Mouse (Mus musculus): ENCODE measurements at regions not wholly inside any gene's neighbourhood (a gene's known extent, or its start where the extent isn't known, plus 50 kb on each side); places are given as distances from the start of the nearest gene placed in this dataset.

DNA sequence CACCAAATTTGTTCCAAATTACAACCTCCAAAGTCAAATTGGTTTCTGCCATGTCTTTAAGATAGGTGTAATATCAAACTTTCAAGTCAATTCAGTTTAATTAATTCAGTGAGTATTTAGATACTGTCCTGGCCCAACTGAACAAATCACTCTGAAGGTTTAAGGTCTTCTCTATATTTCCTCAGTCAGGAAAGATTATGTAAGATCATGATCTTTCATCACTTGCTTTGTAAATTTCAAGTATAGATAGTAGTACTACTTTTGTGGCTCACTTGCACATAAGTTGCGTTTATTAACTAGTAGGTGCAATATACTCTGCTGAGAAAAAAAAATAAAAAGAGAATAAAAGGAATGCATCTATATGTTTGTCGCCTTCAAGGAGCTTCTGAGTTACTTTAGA lies 485.4 kb downstream of the H2al1n start:
- TF ChIP-seq POLR2A (IDR thresholded peaks at IDR 0.05; ENCODE audit: low read depth, low read length) (no peak), CTCF (conservative IDR thresholded peaks at IDR 0.05; ENCODE audit: insufficient read depth, insufficient read length, low read depth, low read length) (no peak)
- WGBS: 99% methylated on average over 2 of the region's 2 CpGs
- Histone ChIP-seq H3K27me3 (replicated peaks; ENCODE audit: control insufficient read depth, insufficient read depth, low read length) (no peaks in the 10 kb centered on the region), H3K36me3 (ENCODE audit: control insufficient read depth, insufficient read depth, low read length) (no peaks in the 10 kb centered on the region), H3K27ac (ENCODE audit: insufficient read depth, low read depth, low read length) (no peak overlapping the region), H3K4me3 (ENCODE audit: insufficient read depth, low read depth, low read length) (no peak overlapping the region), H3K4me1 (ENCODE audit: control insufficient read depth, insufficient read depth, low read length) (no peaks in the 10 kb centered on the region)
- DNase-seq: no peak

DNA sequence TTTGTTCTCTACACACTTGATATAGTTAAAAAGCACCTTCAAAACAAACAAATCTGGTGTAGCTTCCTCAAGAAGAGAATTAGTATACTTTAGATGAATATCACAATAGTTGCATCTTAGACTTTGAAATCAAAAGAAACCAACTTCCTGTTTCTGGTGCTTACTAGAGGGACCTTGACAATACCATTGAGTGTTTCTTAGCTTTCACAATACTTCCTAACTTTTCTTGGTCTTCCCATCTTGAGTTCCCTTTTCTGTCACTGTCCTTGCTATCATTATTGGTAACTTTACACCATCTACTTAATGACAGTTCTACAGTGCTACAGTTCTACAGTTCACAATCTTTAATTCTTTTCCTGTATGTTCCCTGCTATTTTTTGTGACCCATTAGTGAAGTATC lies 528.1 kb downstream of the H2al1n start:
- Histone ChIP-seq H3K27ac (ENCODE audit: insufficient read depth, low read depth, low read length) (no peak overlapping the region), H3K27me3 (replicated peaks; ENCODE audit: control insufficient read depth, insufficient read depth, low read length) (no peaks in the 10 kb centered on the region), H3K4me1 (ENCODE audit: control insufficient read depth, insufficient read depth, low read length) (no peaks in the 10 kb centered on the region), H3K4me3 (ENCODE audit: insufficient read depth, low read depth, low read length) (no peak overlapping the region), H3K36me3 (ENCODE audit: control insufficient read depth, insufficient read depth, low read length) (no peaks in the 10 kb centered on the region)
- DNase-seq: no peak
- TF ChIP-seq CTCF (conservative IDR thresholded peaks at IDR 0.05; ENCODE audit: insufficient read depth, insufficient read length, low read depth, low read length) (no peak), POLR2A (IDR thresholded peaks at IDR 0.05; ENCODE audit: low read depth, low read length) (no peak)
